Mouse (Mus musculus) MEL-GATA-1-ER (cell line): ENCODE data around the gene Cebpa.
A peak's percentile ranks its signal among the peaks of the same experiment; 100 is the strongest.

Experiments
- DNase-seq: peaks from one replicate; pipeline ENCODE4 v3.0.0-alpha.2; 2012; ENCODE audit warnings: low read depth; ENCODE audit errors: extremely low read depth

Gene Cebpa

DNA sequence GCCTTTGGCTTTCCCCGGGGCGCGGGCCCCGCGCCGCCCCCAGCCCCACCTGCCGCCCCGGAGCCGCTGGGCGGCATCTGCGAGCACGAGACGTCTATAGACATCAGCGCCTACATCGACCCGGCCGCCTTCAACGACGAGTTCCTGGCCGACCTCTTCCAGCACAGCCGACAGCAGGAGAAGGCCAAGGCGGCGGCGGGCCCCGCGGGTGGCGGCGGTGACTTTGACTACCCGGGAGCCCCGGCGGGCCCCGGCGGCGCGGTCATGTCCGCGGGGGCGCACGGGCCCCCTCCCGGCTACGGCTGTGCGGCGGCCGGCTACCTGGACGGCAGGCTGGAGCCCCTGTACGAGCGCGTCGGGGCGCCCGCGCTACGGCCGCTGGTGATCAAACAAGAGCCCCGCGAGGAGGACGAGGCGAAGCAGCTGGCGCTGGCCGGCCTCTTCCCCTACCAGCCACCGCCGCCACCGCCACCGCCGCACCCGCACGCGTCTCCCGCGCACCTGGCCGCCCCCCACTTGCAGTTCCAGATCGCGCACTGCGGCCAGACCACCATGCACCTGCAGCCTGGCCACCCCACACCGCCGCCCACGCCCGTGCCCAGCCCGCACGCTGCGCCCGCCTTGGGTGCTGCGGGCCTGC lies 533 bp downstream of the Cebpa start:
- no peak for DNase-seq

DNA sequence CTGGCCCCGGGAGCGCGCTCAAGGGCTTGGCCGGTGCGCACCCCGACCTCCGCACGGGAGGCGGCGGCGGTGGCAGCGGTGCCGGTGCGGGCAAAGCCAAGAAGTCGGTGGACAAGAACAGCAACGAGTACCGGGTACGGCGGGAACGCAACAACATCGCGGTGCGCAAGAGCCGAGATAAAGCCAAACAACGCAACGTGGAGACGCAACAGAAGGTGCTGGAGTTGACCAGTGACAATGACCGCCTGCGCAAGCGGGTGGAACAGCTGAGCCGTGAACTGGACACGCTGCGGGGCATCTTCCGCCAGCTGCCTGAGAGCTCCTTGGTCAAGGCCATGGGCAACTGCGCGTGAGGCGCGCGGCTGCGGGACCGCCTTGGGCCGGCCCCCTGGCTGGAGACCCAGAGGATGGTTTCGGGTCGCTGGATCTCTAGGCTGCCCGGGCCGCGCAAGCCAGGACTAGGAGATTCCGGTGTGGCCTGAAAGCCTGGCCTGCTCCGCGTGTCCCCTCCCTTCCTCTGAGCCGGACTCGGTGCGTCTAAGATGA lies 1.1 kb downstream of the Cebpa start:
- DNase-seq, result no peak

DNA sequence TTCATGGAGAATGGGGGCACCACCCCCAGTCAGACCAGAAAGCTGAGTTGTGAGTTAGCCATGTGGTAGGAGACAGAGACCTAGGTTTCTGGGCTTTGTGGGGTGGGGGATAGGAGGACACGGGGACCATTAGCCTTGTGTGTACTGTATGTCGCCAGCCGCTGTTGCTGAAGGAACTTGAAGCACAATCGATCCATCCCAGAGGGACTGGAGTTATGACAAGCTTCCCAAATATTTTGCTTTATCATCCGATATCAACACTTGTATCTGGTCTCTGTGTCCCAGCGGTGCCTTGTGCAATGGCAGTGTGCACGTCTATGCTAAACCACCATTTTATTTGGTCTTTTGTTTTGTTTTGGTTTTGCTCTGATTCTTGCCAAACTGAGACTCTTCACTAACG lies 2.1 kb downstream of the Cebpa start:
- DNase-seq, result no peak

DNA sequence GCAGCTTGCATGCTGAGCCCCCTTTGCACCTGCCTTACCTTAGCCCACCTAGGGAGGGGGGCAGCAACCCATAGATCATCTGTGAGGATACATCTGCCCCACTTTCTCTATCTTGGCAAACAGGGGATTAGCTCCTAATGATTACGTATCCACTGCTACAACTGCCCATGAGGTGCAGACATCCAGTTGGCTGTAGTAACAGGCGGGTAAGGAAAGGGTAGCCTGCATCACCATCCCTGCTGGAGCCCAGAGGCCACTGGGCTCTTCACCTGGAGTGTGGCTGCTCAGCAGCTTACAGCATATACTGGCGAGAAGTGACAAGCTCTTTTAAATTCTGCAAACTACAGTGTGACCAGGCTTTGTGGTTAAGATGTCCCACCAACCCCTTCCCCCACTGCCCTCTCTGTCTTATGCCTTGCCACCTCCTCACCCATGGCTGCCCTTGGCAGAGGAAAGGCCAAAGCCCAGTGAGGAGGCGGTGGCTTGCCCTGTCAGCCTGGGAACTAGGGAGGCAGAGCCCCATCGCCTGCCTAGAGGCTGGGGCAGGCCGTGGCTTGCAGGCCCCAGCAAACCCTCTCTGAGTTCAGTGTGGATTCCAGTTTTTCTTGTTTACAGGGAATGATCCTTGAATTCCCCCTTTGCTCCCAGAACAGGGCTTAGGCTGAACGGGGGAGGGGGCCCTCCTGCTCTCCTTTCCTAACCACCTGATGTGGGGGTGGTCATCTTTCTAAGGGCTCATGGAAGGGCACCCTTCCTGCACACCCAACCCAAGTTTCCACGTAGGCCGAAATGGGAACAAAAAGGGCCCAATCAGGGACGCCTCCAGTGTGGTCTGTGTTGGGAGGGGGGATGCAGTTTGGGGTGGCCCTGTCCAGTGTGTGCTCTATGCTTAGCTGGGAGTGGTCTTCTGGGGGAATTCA lies 3.6 kb downstream of the Cebpa start:
- DNase-seq, result no peak

DNA sequence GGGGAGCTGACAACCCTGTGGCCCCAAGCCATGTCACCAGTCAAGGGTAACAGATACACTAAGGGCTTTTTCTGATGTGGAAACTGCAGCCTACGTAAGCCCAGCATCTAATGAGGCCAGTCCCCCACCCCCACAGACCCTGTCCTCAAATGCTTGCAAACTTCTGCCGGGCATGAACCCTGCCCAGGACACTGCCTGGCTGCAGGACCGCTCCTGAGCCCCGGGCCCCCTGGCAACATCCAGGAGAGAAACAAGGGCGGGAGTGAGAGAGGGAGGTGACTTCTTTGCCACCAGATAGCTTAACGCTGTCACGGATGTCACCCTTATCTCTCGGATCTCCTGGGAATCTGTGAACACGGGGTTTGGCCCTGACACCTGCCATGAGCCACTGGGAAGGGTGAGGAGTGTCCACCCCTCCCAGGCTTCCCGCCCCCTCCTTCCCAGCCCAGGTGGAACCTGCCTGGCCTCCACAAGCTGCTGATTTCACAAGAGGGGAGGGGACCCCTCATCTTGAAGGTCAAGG lies 4.4 kb downstream of the Cebpa start:
- DNase-seq, result no peak

DNA sequence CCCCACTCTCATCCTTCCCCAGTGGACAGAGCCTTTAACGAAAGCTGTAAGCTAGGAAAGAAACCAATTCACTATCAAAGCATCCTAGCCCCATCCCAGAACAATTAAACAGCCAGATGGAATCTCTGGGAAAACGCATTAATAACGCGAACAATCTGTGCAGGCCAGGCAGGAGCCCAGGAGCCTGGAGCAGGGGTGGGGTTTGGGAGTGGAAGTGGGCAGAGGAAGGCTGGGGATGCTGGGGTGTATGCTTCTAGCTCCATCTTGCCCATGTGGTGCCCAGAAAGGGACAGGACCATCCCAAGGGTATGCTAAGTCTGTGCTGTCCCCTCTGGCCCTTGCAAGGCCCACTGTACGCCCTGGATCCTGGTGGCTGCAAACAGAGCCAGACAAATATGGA lies 5.1 kb downstream of the Cebpa start:
- no peak for DNase-seq

DNA sequence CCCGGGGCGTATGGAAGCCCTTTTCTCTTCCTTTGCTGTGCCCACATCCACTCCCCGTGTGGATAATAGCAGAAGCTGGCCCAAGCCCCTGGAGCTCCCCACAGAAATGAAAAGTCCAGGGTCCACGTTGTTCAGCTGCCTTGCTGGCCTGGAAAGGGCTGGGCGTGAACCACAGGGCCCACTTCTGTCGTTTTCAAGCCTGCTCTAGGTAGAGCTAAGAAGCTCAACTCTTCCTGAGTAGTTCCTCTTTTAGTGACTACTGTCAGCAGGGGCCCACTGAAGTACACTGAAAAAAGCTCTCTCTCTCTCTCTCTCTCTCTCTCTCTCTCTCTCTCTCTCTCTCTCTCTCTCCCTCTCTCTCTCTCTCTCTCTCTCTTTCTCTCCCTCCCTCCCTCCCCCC lies 5.7 kb downstream of the Cebpa start:
- DNase-seq, result peak; percentile 67

DNA sequence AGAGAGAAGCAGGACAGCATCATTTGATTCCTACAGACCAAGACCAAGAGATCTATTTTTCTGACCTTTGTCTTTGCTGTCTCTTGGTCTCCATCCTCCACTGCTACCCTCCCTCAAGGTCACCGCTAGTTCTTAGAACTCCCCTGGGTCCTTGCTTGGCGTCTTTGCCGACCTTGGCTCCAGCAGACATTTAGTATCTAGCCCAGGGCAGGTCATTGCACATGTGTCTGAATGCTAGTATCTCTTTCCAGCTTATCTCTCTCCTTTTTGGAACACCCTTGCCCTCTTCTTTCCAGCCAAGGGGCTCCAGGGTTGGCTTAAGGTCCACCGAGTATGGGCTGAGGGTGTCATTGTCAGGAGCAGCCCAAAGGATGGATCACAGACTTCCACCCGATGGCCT lies 6.9 kb downstream of the Cebpa start:
- no peak for DNase-seq

DNA sequence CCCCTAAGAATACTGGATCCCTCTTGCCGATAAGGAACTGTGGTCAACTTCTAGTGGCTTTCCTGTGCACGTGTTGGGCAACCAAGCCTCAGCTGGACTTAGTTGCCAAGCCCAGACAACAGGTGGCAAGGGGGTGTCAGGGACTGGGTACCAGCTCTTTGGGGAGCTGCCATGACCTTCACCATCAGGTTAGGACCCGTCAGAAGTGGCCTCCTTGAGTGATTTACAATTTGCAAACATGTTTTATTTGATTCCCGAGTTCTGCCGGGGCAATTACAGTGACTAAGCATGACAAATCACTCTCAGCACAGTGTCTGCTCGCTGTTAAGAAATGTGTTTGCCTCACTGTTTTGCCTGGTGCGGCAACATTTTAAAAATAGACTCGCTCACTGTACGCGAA lies 7.9 kb downstream of the Cebpa start:
- DNase-seq, result no peak

DNA sequence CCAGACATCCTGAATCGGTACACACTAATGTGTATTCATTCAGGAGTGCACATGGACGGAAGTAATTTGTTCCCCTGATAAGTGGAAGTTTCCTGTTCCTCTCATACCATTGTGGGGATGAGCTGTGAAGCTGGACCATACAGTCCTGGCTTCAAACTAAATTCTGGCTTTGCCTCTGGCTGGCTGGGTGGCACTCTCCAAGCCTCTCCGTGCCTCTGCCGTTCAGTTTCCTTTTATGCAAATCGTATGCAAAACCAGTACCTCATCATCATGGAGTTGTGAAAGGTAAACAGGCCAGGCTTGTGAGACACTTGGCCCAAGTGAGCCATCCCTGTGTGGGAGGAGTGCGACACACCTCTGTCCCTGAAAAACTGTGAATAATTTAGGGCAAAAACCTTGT lies 8.6 kb downstream of the Cebpa start:
- DNase-seq, result no peak

DNA sequence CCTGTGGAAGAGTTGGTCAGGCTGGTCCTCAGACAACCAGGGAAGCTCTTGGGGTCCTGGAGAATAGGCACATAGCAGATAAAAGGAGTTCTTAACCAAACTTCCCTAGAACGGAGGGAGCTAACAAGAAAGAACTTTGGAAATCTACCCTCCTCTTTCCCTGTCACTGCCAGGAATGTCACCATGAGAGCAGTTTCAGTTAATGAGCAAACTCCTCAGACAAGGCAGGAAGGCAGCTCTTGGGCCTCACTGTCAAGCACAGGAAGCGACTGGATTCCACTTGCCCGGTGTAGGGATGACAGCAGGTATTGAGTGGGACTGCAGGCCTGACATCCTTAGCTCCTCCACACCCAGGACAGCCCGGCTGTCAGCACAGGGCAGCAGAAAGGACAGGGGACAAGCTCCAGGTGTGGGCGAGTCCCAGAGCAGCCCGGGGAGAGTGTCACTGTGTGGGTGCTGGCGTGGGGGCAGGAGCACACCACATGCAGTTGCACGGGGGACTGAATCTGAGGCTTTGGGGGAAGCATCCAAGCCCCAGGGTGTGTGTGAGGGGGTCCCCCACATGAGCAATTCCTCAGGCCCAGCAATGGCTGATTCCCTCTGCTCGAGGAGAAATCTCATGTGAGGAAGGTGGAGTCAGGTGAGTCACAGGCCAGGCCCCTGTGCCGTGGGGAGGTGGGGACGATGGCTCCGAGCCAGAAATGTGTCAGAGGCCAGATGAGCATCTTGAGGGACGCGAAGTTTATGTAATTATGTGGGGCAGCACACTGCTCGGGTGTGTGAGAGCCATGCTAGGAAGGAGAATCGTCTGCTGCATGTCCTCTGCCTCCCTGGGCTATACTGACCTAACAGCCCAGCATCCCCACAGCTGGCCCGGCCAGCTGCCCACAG lies 9.8 kb downstream of the Cebpa start:
- DNase-seq, result no peak

DNA sequence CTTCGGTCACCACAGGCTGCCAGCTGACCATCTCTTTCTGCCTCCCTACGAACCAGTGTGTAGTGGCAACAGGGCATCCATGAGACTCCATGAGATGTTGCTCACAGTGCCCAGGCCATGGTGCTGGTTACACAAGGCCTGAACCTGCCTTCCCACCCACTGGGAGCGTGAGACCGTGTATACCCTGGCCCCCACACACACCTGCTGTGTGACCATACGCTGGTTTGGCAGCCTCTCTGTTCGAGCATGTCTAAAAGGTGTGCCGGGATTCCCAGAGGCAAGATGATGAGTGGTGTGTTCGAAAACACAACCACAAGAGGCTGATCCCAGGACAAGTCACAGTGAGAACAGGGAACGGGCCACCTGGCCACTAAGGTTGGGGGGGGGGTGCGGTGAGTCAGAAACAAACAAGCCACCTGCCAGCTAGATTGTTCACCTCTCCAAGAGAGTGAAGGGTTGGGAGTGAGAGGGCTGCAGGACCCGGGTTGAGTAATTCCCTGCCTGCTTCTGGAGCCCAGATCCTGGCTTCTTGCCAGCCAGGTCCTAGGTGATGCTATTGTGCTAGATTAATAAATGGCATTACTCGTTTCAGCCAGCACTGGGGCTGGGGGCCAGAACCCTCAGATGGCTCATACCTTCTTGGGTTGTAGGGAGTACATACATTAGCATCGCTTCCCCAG lies 11.1 kb downstream of the Cebpa start:
- DNase-seq, result no peak

DNA sequence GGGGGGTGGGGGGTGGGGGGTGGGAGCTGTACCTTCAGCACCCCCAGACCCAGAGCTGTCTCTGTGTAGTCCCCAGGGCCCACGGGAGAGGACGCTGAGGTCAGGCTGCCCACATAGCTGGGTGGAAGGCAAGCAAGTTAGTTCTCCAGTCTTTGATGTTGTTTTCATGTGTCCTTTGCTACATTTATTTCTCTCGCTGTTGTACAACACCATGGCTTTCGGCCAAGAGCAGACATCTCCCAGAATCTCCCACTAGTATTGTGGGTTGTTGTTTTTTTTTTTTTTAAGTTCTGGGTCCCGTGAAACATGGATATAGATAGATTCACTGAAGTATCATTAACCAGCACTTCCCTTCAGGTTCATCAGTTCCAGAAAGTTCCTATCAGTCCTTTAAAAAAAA lies 11.8 kb downstream of the Cebpa start:
- DNase-seq, result no peak

DNA sequence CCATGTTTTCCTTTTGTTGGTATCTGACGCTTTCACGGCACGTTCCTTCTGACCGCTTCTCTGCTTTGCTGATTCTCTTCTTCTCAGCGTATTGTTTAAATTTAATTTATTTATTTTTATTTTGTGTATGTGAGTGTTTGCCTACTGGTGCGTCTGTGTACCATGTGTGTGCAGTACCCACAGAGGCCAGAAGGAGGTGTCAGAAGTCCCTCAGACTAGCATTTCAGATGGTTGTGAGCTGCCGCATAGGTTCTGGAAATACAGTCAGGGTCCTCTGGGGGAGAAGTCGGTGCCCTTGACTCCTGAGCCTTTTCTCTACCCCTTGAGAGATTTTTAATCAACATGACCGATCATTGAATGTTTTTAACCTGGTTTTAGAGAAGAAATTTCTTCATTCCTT lies 12.5 kb downstream of the Cebpa start:
- DNase-seq, result no peak

DNA sequence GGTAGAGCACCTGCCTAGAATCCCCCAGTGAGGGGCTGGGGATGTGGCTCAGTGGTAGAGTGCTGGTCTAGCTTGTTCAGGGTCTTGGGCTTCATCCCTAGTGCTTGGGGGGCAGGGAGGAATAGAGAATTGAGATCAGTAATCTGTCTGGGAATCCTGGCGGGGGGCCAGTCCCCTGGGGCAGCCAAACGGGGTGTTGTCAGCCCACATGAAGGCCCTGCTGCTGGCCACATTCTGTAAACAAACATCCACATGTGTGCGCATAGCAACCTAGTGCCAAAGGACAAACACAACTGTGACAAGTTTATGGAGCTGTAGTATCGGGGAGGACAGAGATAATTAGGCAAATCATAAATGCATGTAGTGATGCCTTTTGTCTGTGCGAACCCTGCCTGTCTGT lies 15.5 kb downstream of the Cebpa start:
- DNase-seq, result no peak

DNA sequence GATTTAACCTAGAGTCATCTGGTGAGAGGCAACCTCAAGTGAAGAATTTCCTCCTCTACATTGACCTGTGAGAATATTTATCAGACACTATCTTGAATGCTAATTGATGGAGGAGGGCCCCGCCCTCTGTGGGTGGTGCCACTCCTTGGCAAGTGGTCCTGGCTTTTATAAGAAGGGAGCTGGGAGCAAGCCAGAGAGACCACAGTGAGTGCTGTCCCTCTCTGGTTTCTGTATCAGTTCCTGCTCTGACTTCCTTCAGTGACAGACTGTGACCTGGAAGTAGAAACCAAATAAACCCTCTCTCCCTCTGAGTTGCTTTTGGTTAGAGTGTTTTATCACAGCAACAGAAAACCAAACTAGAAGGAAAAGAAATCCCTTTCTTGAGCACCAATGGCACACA lies 18.4 kb downstream of the Cebpa start:
- DNase-seq, result no peak

DNA sequence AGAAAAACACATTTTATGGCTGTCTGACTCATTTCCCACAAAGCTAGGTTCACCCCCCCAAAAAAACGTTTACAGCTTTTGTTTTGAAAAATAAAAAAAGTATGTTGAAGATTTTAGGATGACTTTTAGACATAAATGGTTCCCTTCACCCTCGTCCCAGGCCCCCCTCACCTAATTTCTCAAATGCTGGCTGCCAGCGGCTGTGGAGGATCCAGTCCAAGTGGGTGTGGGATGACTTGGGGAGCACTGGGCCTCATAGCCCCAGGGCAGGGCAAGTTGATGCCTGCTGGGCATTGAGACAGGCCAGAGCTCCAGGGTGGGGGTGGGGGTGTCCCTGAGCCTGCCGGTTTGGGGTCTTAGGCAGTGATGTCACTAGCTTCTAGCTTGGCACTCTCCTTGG lies 19.4 kb downstream of the Cebpa start:
- no peak for DNase-seq

DNA sequence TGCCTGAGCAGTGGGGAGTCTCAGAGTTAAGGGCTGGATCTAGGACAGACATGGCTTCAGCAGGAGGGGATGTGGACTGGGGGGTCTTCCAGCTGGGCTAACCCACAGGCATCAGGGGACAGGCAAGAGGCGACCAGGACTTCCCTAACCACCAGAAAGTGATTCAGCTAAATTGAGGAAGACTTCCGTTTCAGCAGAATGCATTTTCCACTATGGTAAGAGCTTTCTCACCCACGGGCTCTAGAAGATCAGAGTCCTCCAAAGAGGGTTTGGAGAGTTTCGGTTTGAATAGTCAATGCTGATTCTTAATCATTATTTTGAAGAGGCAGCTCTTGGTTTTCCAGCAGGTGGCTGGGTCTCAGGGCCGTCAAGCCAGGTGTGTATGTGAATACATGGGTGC lies 20.8 kb downstream of the Cebpa start:
- DNase-seq, result no peak

DNA sequence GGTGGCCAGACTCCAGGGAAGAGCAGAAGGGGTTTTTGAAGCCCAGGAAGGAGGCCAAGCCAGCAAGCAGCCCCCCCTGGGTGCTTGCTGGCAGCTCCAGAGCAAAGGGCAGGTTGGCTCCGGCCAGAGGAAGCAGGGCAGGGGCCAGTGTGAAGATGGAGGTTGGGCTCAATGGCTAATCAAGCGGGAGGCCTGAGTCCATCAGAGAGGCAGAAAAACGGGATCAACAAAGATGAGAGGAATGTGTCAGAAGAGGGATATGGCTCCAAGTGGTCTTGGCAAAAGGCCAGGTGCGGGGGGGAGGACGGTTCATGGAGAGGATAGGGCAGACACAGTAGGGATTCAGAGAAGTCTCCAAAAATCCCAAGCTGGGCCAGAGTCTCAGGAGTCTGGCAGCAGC lies 22.4 kb downstream of the Cebpa start:
- DNase-seq, result no peak

DNA sequence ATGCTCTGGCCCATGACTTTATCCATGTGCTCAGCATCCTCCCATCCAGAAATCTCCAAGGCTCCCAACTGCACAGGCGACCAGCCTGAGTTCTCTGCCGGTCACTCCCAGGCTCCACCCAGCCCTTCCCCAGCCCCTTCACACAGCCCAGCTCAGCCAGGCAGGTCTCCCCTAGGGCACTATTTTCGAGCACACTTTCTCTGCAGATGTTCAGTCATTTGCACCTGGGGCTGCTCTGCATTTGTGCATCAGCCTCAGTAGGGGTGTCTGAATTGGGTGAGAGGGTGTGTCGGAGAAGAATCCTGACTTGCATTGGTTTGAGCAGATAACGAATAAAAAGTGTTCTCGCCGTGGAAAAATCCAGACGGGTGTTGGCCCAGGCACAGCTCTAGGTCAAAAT lies 23.4 kb downstream of the Cebpa start:
- no peak for DNase-seq
